Mouse (Mus musculus): Measurements from ENCODE around the gene Fzd9.

DNA sequence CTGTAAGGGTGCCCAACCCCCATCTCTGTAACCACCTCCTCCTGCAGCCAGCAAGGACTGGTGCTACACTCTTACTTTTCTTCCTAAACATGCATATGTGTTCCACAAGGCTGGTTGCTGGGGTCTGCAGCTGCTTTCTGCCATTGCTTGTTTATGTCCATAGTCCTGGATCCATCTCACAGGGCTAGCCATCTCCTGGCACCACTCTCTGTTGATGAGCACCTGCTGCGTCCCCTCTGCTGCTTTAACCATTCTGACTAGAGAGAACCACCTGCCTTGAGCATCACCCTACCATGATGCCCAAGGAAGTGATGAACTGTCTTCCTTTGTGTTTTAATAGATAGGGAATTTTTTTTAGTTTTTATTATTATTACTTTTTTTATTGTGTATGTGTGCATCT, 7.9 kb downstream of the Fzd9 start:
- no peak for TF ChIP-seq GATA1 (IDR thresholded peaks at IDR 0.05; ENCODE audit: borderline replicate concordance, low read length)
- no peak for TF ChIP-seq FLI1 (IDR thresholded peaks at IDR 0.05; ENCODE audit: low read length)

Data from megakaryocyte, embryonic 14.5 days (primary cell).